Mouse (Mus musculus) layer of hippocampus, adult 8-10 months (tissue): ENCODE results near the gene Mt2. TPM values are rescaled to one million over a fixed set of nuclear protein-coding genes. Genes with fewer than 3 reads are reported as not detected.
"Not testable (repeated sequence)": the region's sequence is repeated elsewhere in the genome, so short reads cannot be mapped to it uniquely, and the experiment has no call there.

Source experiments
- DNase-seq, 2 experiments: peaks; one replicate each; pipeline ENCODE4 v3.0.0; 2022; ENCODE audit warnings: low spot score in 2 of 2
- total RNA-seq, 4 experiments: library from RNA; stranded (reverse); gene quantifications; 2 replicates each; pipeline ENCODE4 v1.2.4; 2022

The Mt2 gene
- total RNA-seq, result 1,000 to 10,000 TPM in 1 of 4 experiments, 100 to 1,000 TPM in 3; 368 to 1,095 (median 602) TPM

- DNase-seq, result peak; percentile 71 to 76
Measured at GRCm38 (mm10) chr8:94172075-94172808, at the start of gene Mt2. TSS of gene Mt2 (plus strand) at chr8:94172664.

GRCm38 (mm10) chr8:94122711-94123468, 49.6 kb upstream of the Mt2 start:
- peak; percentile 46 to 47 for DNase-seq

GRCm38 (mm10) chr8:94127711-94128110, 44.8 kb upstream of the Mt2 start:
- DNase-seq, result no peak

- DNase-seq, result no peak
Measured at GRCm38 (mm10) chr8:94129133-94129789, 43.2 kb upstream of the Mt2 start.

GRCm38 (mm10) chr8:94130126-94130525, 42.3 kb upstream of the Mt2 start:
- DNase-seq, result peak in 1 of 2 experiments; percentile 28

GRCm38 (mm10) chr8:94132096-94132495, 40.4 kb upstream of the Mt2 start:
- DNase-seq, result no peak

- DNase-seq, result not testable (repeated sequence)
Measured at GRCm38 (mm10) chr8:94134601-94135000, 37.9 kb upstream of the Mt2 start.

- DNase-seq, result no peak
Measured at GRCm38 (mm10) chr8:94135556-94135955, 36.9 kb upstream of the Mt2 start.

- DNase-seq, result no peak
Measured at GRCm38 (mm10) chr8:94136192-94136591, 36.3 kb upstream of the Mt2 start.

- no peak for DNase-seq
Measured at GRCm38 (mm10) chr8:94136933-94137332, 35.5 kb upstream of the Mt2 start, which contains the start of gene Mt4. TSS of gene Mt4 (plus strand) at chr8:94137197.

GRCm38 (mm10) chr8:94140266-94140795, 32.1 kb upstream of the Mt2 start:
- DNase-seq, result no peak

- DNase-seq, result peak in 1 of 2 experiments; percentile 40
Measured at GRCm38 (mm10) chr8:94148236-94148635, 24.2 kb upstream of the Mt2 start.

GRCm38 (mm10) chr8:94150925-94151324, 21.5 kb upstream of the Mt2 start:
- no peak for DNase-seq

- DNase-seq, result peak; percentile 84 to 89
Measured at GRCm38 (mm10) chr8:94152513-94153300, 19.8 kb upstream of the Mt2 start, which contains the start of gene Mt3. TSS of gene Mt3 (plus strand) at chr8:94152607.

- peak in 1 of 2 experiments; percentile 42 for DNase-seq
Measured at GRCm38 (mm10) chr8:94153451-94153850, 19.0 kb upstream of the Mt2 start.

GRCm38 (mm10) chr8:94154537-94154936, 17.9 kb upstream of the Mt2 start:
- DNase-seq, result peak in 1 of 2 experiments; percentile 60

- DNase-seq, result no peak
Measured at GRCm38 (mm10) chr8:94156092-94156491, 16.4 kb upstream of the Mt2 start.

- DNase-seq, result not testable (repeated sequence)
Measured at GRCm38 (mm10) chr8:94165772-94166171, 6.7 kb upstream of the Mt2 start.

GRCm38 (mm10) chr8:94167244-94167643, 5.2 kb upstream of the Mt2 start:
- DNase-seq, result peak; percentile 85 to 97

GRCm38 (mm10) chr8:94169547-94169946, 2.9 kb upstream of the Mt2 start:
- no peak for DNase-seq

GRCm38 (mm10) chr8:94171321-94171755, 1.1 kb upstream of the Mt2 start:
- peak in 1 of 2 experiments; percentile 43 for DNase-seq
